Mouse (Mus musculus) spleen, adult 2 months (tissue): ENCODE data around the gene Gm8300.
"Not testable (repeated sequence)": the region's sequence is repeated elsewhere in the genome, so short reads cannot be mapped to it uniquely, and the experiment has no call there.

ENCODE experiments used
- CTCF ChIP-seq: fragments of 200-500 bp; IDR thresholded peaks from 2 replicates; pipeline ENCODE4 v1.5.1; 2011; ENCODE audit warnings: mild to moderate bottlenecking, inconsistent platforms; ENCODE audit not compliant: insufficient read depth, insufficient read length, insufficient replicate concordance; ENCODE audit errors: extremely low read depth
- POLR2A ChIP-seq: fragments of 200-500 bp; IDR thresholded peaks from 2 replicates; pipeline ENCODE4 v1.6.1; 2011; ENCODE audit warnings: low read depth, low read length, inconsistent platforms

- not testable (repeated sequence) for TF ChIP-seq CTCF, POLR2A
Measured at GRCm38 (mm10) chr12:87519616-87520015, 5.5 kb downstream of the Gm8300 start.
